Mouse (Mus musculus) hindbrain, embryonic 12.5 days (tissue): ENCODE results near the gene Pced1b. TPM values are rescaled to one million over a fixed set of nuclear protein-coding genes. Genes with fewer than 3 reads are reported as not detected.

Source experiments
- ATAC-seq: fragments of 200-750 bp; cut with Nextera tagmentation; 2 replicates; pipeline ENCODE4 v1.8.0; 2017; ENCODE audit warnings: moderate TSS enrichment; ENCODE audit not compliant: low FRiP score
- H3K27ac ChIP-seq: fragments of 300-500 bp; sonication (generic); 2 replicates; pipeline ENCODE4 v1.5.1; 2016; ENCODE audit warnings: mild to moderate bottlenecking
- H3K27me3 ChIP-seq: fragments of 300-500 bp; sonication (generic); 2 replicates; pipeline ENCODE4 v1.6.1; 2016; ENCODE audit warnings: mild to moderate bottlenecking
- H3K36me3 ChIP-seq: fragments of 300-500 bp; sonication (generic); 2 replicates; pipeline ENCODE4 v1.6.1; 2016; ENCODE audit warnings: mild to moderate bottlenecking
- H3K4me1 ChIP-seq: fragments of 300-500 bp; sonication (generic); 2 replicates; pipeline ENCODE4 v1.6.1; 2016
- H3K4me2 ChIP-seq: fragments of 300-500 bp; sonication (generic); replicated peaks from 2 replicates; pipeline ENCODE4 v1.6.1; 2016; ENCODE audit warnings: mild to moderate bottlenecking
- H3K4me3 ChIP-seq: fragments of 300-500 bp; sonication (generic); 2 replicates; pipeline ENCODE4 v1.5.1; 2016; ENCODE audit warnings: mild to moderate bottlenecking
- H3K9ac ChIP-seq: fragments of 300-500 bp; sonication (generic); 2 replicates; pipeline ENCODE4 v1.6.1; 2016; ENCODE audit warnings: mild to moderate bottlenecking, moderate library complexity
- H3K9me3 ChIP-seq: fragments of 300-500 bp; sonication (generic); replicated peaks from 2 replicates; pipeline ENCODE4 v1.6.1; 2016; ENCODE audit warnings: mild to moderate bottlenecking
- WGBS: fragments of 180-500 bp; shearing (Covaris S2); methylation state at CpG from one replicate; pipeline ENCODE4 v1.1.7; 2016; 5-methylcytosine and 5-hydroxymethylcytosine counted together
- polyA plus RNA-seq: library from polyadenylated mRNA; unstranded; fragments of >200 nt; fragmentation: Nextera tagmentation; extraction: Ambion mirVana; gene quantifications from 2 replicates; pipeline ENCODE4 v1.2.1, GENCODE M21; 2016

Pced1b gene
- polyA plus RNA-seq, 1 experiment from 2014 or later: 3.5 TPM

GRCm38 (mm10) chr15:97280131-97280530, 33.2 kb downstream of the Pced1b start:
- Histone ChIP-seq H3K4me1 (peaks cover 10% of the 10 kb centered on the region), H3K27me3 (no peaks in the 10 kb centered on the region), H3K9ac (no peak overlapping the region), H3K27ac (no peak overlapping the region), H3K9me3 (no peaks in the 10 kb centered on the region), H3K36me3 (no peaks in the 10 kb centered on the region), H3K4me3 (no peak overlapping the region), H3K4me2 (no peak overlapping the region)
- 89% methylated on average over 8 of the region's 8 CpGs for WGBS
- no peak for ATAC-seq

- no peak for ATAC-seq
- no peak overlapping the region for H3K27ac ChIP-seq
- WGBS: 68% methylated on average over 9 of the region's 9 CpGs
These were observed 33.9 kb downstream of the Pced1b start for GRCm38 (mm10) chr15:97280776-97281175.

DNA sequence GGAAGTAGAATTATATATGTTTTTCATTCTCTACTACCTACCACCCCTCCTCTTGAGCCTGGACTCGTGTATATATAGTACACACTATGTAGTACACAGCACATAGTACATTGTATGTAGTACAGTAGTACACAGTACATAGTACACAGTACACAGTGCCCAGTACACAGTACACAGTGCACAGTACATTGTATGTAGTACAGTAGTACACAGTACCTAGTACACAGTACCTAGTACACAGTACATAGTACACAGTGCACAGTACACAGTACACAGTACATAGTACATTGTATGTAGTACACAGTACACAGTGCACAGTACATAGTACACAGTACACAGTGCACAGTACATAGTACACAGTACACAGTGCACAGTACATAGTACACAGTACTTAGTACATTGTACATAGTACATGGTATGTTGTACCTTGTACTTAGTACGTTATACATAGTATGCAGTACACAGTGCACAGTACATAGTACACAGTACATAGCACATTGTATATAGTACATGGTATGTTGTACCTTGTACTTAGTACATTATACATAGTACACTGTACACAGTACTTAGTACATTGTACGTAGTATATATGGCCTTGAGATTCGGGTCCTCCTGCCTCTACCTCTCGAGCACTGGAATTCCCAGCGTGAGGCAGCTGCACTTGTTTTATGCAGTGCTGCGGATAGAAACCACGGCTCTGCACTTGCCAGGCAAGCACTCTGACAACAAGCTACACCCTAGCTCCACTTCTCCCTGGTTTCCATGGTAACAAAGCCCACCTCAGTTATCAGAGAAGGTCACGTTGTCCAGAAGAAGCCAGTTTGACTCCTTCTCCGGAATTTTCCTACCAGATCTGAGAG, 35.0 kb downstream of the Pced1b start:
- Histone ChIP-seq H3K9me3 (no peaks in the 10 kb centered on the region), H3K4me2 (no peak overlapping the region), H3K4me1 (peaks cover 3% of the 10 kb centered on the region), H3K27me3 (no peaks in the 10 kb centered on the region), H3K9ac (no peak overlapping the region), H3K36me3 (no peaks in the 10 kb centered on the region), H3K4me3 (no peak overlapping the region), H3K27ac (no peak overlapping the region)
- 0 out of 2 replicates have a peak, but pooled peaks have one; percentile 16 for ATAC-seq
- 75% methylated on average over 10 of the region's 10 CpGs for WGBS

More at GRCm38 (mm10) chr15:97280776-97281175, 33.9 kb downstream of the Pced1b start:
- Histone ChIP-seq H3K9me3 (no peaks in the 10 kb centered on the region), H3K27me3 (no peaks in the 10 kb centered on the region), H3K9ac (no peak overlapping the region), H3K36me3 (no peaks in the 10 kb centered on the region), H3K4me1 (peaks cover 10% of the 10 kb centered on the region), H3K4me3 (no peak overlapping the region), H3K4me2 (no peak overlapping the region)

- Histone ChIP-seq H3K4me2 (no peak overlapping the region), H3K27me3 (no peaks in the 10 kb centered on the region), H3K36me3 (no peaks in the 10 kb centered on the region), H3K4me3 (no peak overlapping the region), H3K4me1 (peaks cover 1% of the 10 kb centered on the region), H3K9ac (no peak overlapping the region), H3K27ac (no peak overlapping the region), H3K9me3 (no peaks in the 10 kb centered on the region)
- 70% methylated on average over 6 of the region's 6 CpGs for WGBS
- ATAC-seq: no peak
These were observed 35.6 kb downstream of the Pced1b start for GRCm38 (mm10) chr15:97282572-97282881.

DNA sequence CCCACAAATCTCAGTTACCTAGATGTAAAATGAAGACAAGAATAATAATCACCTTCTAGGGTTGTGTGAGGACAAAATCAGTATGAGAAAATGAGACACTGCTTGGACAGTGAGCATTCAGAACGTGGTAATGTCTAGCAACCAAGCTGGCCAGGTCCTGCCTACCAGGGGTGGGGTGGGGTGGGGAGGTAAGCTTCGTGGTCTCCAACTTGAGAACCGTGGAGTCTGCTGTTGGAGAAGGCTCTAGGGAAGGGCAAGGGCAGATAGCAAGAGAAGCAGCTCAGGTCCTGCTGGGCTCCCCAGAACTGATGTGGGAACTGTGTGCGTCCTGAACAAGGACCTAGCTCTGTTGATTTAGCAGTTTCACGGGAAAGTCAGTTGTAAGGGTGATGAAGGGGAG, 37.3 kb downstream of the Pced1b start:
- no peaks in the 10 kb centered on the region for H3K36me3 ChIP-seq
- H3K9me3 ChIP-seq: no peaks in the 10 kb centered on the region
- WGBS: 76% methylated on average over 5 of the region's 5 CpGs
- H3K27ac ChIP-seq: no peak overlapping the region
- no peak for ATAC-seq
- H3K27me3 ChIP-seq: no peaks in the 10 kb centered on the region
- H3K4me3 ChIP-seq: no peak overlapping the region
- no peaks in the 10 kb centered on the region; the same call in 1 of the 2 replicates for H3K4me1 ChIP-seq
- no peak overlapping the region for H3K9ac ChIP-seq
- H3K4me2 ChIP-seq: no peak overlapping the region

GRCm38 (mm10) chr15:97285665-97286212, 38.8 kb downstream of the Pced1b start:
- no peaks in the 10 kb centered on the region for H3K9me3 ChIP-seq
- no peaks in the 10 kb centered on the region; the same call in 1 of the 2 replicates for H3K4me1 ChIP-seq
- no peak overlapping the region for H3K27ac ChIP-seq
- no peak overlapping the region for H3K4me2 ChIP-seq
- WGBS: 88% methylated on average over 10 of the region's 10 CpGs
- no peak overlapping the region for H3K9ac ChIP-seq
- no peaks in the 10 kb centered on the region for H3K27me3 ChIP-seq
- H3K4me3 ChIP-seq: no peak overlapping the region
- H3K36me3 ChIP-seq: no peaks in the 10 kb centered on the region
- ATAC-seq: no peak

GRCm38 (mm10) chr15:97286731-97287130, 39.8 kb downstream of the Pced1b start:
- no peaks in the 10 kb centered on the region for H3K9me3 ChIP-seq
- H3K4me2 ChIP-seq: no peak overlapping the region
- H3K36me3 ChIP-seq: no peaks in the 10 kb centered on the region
- H3K4me3 ChIP-seq: no peak overlapping the region
- ATAC-seq: no peak
- H3K27ac ChIP-seq: no peak overlapping the region
- no peak overlapping the region for H3K9ac ChIP-seq
- WGBS: 68% methylated on average over 10 of the region's 10 CpGs
- no peaks in the 10 kb centered on the region for H3K27me3 ChIP-seq
- H3K4me1 ChIP-seq: no peaks in the 10 kb centered on the region; the same call in 1 of the 2 replicates

DNA sequence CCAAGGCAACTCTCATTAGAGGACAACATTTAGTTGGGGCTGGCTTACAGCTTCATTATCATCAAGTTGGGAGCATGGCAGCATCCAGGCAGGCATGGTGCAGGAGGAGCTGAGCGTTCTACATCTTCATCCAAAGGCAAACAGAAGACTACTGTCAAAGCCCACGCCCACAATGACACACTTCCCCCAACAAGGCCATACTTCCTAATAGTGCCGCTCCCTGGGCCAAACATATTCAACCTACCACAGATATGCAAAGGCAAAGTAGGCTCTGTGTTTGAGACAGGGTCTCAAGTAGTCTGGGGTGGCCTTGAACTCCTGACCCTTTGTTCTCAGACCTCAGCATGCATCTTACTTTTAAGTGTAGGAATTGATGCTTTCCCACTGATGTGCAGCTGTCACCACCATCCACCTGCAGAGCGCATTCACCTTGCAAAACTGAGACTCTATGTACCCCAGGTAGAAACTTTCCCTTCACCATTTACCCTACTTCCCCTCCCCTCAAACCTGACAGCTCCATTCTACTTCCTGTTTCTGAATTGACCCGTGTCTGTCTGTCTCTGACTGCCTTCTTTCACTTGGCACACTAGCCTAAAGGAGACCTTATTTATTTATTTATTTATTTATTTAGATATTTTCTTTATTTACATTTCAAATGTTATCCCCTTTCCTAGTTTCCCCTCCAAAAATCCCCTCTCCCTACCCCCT, 40.7 kb downstream of the Pced1b start:
- no peak for ATAC-seq
- Histone ChIP-seq H3K9me3 (no peaks in the 10 kb centered on the region), H3K4me2 (no peak overlapping the region), H3K27ac (no peak overlapping the region), H3K36me3 (no peaks in the 10 kb centered on the region), H3K27me3 (no peaks in the 10 kb centered on the region), H3K4me1 (no peaks in the 10 kb centered on the region; the same call in 1 of the 2 replicates), H3K9ac (no peak overlapping the region), H3K4me3 (no peak overlapping the region)
- WGBS: 86% methylated on average over 5 of the region's 5 CpGs

- H3K4me1 ChIP-seq: no peaks in the 10 kb centered on the region
- no peak overlapping the region for H3K4me3 ChIP-seq
- no peak overlapping the region for H3K27ac ChIP-seq
- no peak overlapping the region for H3K9ac ChIP-seq
- H3K27me3 ChIP-seq: no peaks in the 10 kb centered on the region
- ATAC-seq: no peak
- H3K4me2 ChIP-seq: no peak overlapping the region
- H3K36me3 ChIP-seq: no peaks in the 10 kb centered on the region
- H3K9me3 ChIP-seq: no peaks in the 10 kb centered on the region
- WGBS: 85% methylated on average over 13 of the region's 13 CpGs
These were observed 41.8 kb downstream of the Pced1b start for GRCm38 (mm10) chr15:97288690-97289089.

GRCm38 (mm10) chr15:97289176-97289575, 42.3 kb downstream of the Pced1b start:
- ATAC-seq: no peak
- Histone ChIP-seq H3K27me3 (no peaks in the 10 kb centered on the region), H3K27ac (no peak overlapping the region), H3K4me2 (no peak overlapping the region), H3K9ac (no peak overlapping the region), H3K4me3 (no peak overlapping the region), H3K4me1 (no peaks in the 10 kb centered on the region), H3K9me3 (no peaks in the 10 kb centered on the region), H3K36me3 (no peaks in the 10 kb centered on the region)
- whole genome bisulfite sequencing: 92% methylated on average over 4 of the region's 4 CpGs

DNA sequence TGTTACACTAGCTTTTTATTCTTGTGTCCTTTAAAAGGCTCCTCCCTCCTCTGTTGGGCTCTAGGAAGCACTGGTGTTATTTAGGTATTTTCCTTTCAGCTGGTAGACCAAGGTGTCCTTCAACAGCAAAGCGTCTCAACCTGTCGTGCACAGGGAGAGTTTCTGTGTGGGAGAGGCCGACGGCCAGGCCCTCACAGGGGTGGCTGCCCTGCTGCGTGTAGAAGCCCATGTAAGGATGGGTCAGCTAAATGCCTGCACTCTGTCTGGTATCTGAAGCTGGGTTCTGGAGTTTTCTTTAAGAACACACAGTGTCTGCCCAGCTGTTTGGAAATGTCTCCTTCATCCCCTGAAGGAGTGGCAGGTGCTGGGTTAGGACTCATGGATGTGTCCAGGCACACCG, 43.4 kb downstream of the Pced1b start:
- H3K9ac ChIP-seq: no peak overlapping the region
- no peaks in the 10 kb centered on the region for H3K9me3 ChIP-seq
- no peaks in the 10 kb centered on the region for H3K27me3 ChIP-seq
- H3K36me3 ChIP-seq: no peaks in the 10 kb centered on the region
- no peaks in the 10 kb centered on the region for H3K4me1 ChIP-seq
- ATAC-seq: no peak
- H3K4me2 ChIP-seq: no peak overlapping the region
- 96% methylated on average over 6 of the region's 6 CpGs for WGBS
- H3K4me3 ChIP-seq: no peak overlapping the region
- H3K27ac ChIP-seq: no peak overlapping the region

DNA sequence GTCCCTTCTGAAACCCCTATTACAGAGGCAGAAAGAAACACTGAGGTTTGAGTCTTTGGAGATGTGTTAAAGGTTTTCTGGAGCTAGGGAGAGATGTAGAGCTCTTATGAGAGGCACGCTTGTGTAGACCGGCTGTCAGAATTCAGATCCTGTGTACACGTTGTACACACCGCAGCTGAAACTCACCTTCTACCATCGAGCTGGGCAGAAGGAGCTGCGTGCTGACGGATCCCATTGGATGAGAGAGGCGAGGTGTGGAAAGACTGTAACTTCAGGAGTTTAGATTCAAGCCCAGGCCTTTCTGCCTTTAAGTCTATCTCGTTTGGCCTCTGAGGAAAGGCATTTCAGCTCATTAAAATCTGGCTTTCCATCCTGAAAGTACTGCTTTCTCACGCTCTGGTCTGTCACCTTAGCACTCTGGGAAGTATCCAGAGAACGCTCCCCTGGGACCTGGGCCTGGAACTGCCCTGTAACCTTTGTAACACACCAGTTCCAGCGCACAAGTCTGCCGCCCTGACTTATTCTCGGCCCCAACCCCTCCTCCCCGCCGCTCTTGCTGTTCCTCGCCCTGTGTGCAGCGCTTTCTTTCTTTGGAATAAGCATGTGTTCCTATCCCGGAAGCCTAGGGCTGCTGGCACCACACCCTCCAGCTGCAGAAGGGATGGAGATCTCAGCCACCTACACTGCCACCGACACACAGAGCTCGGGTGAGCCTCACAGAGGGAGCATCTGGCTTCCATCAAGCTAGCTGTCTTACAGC, 44.6 kb downstream of the Pced1b start:
- Histone ChIP-seq H3K9me3 (no peaks in the 10 kb centered on the region), H3K4me1 (no peaks in the 10 kb centered on the region), H3K27me3 (no peaks in the 10 kb centered on the region), H3K27ac (no peak overlapping the region), H3K4me3 (no peak overlapping the region), H3K4me2 (no peak overlapping the region), H3K9ac (no peak overlapping the region), H3K36me3 (no peaks in the 10 kb centered on the region)
- WGBS: 84% methylated on average over 21 of the region's 21 CpGs
- no peak for ATAC-seq
